ENCODE assay signal across 23 mouse cellular contexts in genomic region chr16:41478694-41479093, GRCm38 (mm10).
A peak's percentile ranks its signal among the peaks of the same experiment; 100 is the strongest.
DNase-seq lines count a peak whose midpoint lies in the region; ATAC-seq lines count a peak whose summit lies in the region.
"Had no signal": no experiment of that assay in that cellular context is flagged by ENCODE, and none has a peak within 500 bp of the region (broad histone marks: within the 10 kb centered on the region; RNA-seq: fewer than 3 reads in every experiment).

No protein-coding gene starts in this region.

- no peak overlapping the region for H3K27ac ChIP-seq in forebrain, embryonic 13.5 days
- no peak overlapping the region for H3K27ac ChIP-seq in forebrain, embryonic 10.5 days
- H3K27ac ChIP-seq: embryonic facial prominence, embryonic 15.5 days; heart, embryonic 10.5 days; hindbrain, embryonic 13.5 days; intestine, embryonic 15.5 days had no signal

- no peaks in the 10 kb centered on the region for H3K9me3 ChIP-seq in forebrain, embryonic 13.5 days (replicated peaks)
- H3K9me3 ChIP-seq in forebrain, embryonic 10.5 days, result no peaks in the 10 kb centered on the region
- H3K9me3 ChIP-seq: embryonic facial prominence, embryonic 15.5 days; heart, embryonic 10.5 days; hindbrain, embryonic 13.5 days; intestine, embryonic 15.5 days had no signal

- DNase-seq in forebrain, embryonic 10.5 days (ENCODE audit: extremely low spot score, low spot score), result no peak
- no peak for DNase-seq in frontal cortex, postnatal 14 days (ENCODE audit: low spot score in 2 of 2)
- peak; percentile 20 for DNase-seq in layer of hippocampus, adult 9-11 months
- DNase-seq in layer of hippocampus, postnatal 10 days (ENCODE audit: low spot score in 2 of 2), result no peak
- no peak for DNase-seq in cerebellum, adult 9-10 months
- DNase-seq: adrenal gland, postnatal 10 days; B cell, adult 2 months; cerebellum, adult 18-20 months; cerebellum, postnatal 10 days; embryo, embryonic 11 days; gastrocnemius, postnatal 10 days; heart, adult 18-20 months; heart, postnatal 10 days; heart, postnatal 4 days had no signal

- no peaks in the 10 kb centered on the region for H3K36me3 ChIP-seq in forebrain, embryonic 13.5 days (ENCODE audit: poor library complexity, severe bottlenecking)
- H3K36me3 ChIP-seq in forebrain, embryonic 10.5 days (replicated peaks), result no peaks in the 10 kb centered on the region
- H3K36me3 ChIP-seq: embryonic facial prominence, embryonic 15.5 days; G1E; heart, embryonic 10.5 days; hindbrain, embryonic 13.5 days; intestine, embryonic 15.5 days had no signal

- 74% methylated on average over 5 of the region's 5 CpGs for WGBS in forebrain, embryonic 13.5 days
- 87% methylated on average over 5 of the region's 5 CpGs for WGBS in forebrain, embryonic 10.5 days

- H3K9ac ChIP-seq in forebrain, embryonic 13.5 days, result no peak overlapping the region
- H3K9ac ChIP-seq: embryonic facial prominence, embryonic 15.5 days; hindbrain, embryonic 13.5 days; intestine, embryonic 15.5 days had no signal

- H3K4me3 ChIP-seq in forebrain, embryonic 13.5 days, result no peak overlapping the region
- no peak overlapping the region for H3K4me3 ChIP-seq in forebrain, embryonic 10.5 days
- H3K4me3 ChIP-seq: embryonic facial prominence, embryonic 15.5 days; erythroblast, embryonic 14.5 days; heart, embryonic 10.5 days; hindbrain, embryonic 13.5 days; intestine, embryonic 15.5 days had no signal

- no peaks in the 10 kb centered on the region for H3K4me1 ChIP-seq in forebrain, embryonic 13.5 days
- H3K4me1 ChIP-seq in forebrain, embryonic 10.5 days, result no peaks in the 10 kb centered on the region
- H3K4me1 ChIP-seq: embryonic facial prominence, embryonic 15.5 days; heart, embryonic 10.5 days; hindbrain, embryonic 13.5 days; intestine, embryonic 15.5 days had no signal

- no peaks in the 10 kb centered on the region for H3K27me3 ChIP-seq in forebrain, embryonic 13.5 days
- H3K27me3 ChIP-seq in forebrain, embryonic 10.5 days (ENCODE audit: poor library complexity, severe bottlenecking), result no peaks in the 10 kb centered on the region
- H3K27me3 ChIP-seq: embryonic facial prominence, embryonic 15.5 days; hindbrain, embryonic 13.5 days; intestine, embryonic 15.5 days had no signal

- ATAC-seq in forebrain, embryonic 13.5 days, result 0 out of 2 replicates have a peak, but pooled peaks have one; percentile 13
- 0 out of 2 replicates have a peak, but pooled peaks have one; percentile 47 for ATAC-seq in frontal cortex, adult (ENCODE audit: low TSS enrichment)
- ATAC-seq: CD4-positive, CD25-positive, alpha-beta regulatory T cell, adult 4 months; intestine, embryonic 15.5 days had no signal

- H3K4me2 ChIP-seq in forebrain, embryonic 13.5 days, result no peak overlapping the region
- H3K4me2 ChIP-seq: embryonic facial prominence, embryonic 15.5 days; hindbrain, embryonic 13.5 days; intestine, embryonic 15.5 days had no signal
